Mouse (Mus musculus) CH12.LX (cell line): ENCODE measurements at regions not wholly inside any gene's neighbourhood (a gene's known extent, or its start where the extent isn't known, plus 50 kb on each side); places are given as distances from the start of the nearest gene placed in this dataset.

Source experiments
- CTCF ChIP-seq, 2 experiments: IDR thresholded peaks in 1 of 2; conservative IDR thresholded peaks in 1 of 2; 2 replicates each; pipeline ENCODE4 v1.5.1; 2011 to 2012; ENCODE audit warnings: low read depth in 2 of 2, low read length in 2 of 2, improper control_type of control experiment in 1 of 2, inconsistent platforms in 1 of 2, mild to moderate bottlenecking in 1 of 2, moderate library complexity in 1 of 2
- EP300 ChIP-seq: IDR thresholded peaks from 2 replicates; pipeline ENCODE4 v1.6.1; 2011; ENCODE audit warnings: low read length, improper control_type of control experiment
- NELFE ChIP-seq: IDR thresholded peaks from 2 replicates; pipeline ENCODE4 v1.6.1; 2011; ENCODE audit warnings: low read depth, low read length, improper control_type of control experiment
- POLR2A ChIP-seq: IDR thresholded peaks from 2 replicates; pipeline ENCODE4 v1.6.1; 2011; ENCODE audit warnings: low read depth, mild to moderate bottlenecking, improper control_type of control experiment, low read length
- POLR2AphosphoS2 ChIP-seq: IDR thresholded peaks from 2 replicates; pipeline ENCODE4 v1.6.1; 2011; ENCODE audit warnings: low read depth, low read length, improper control_type of control experiment
- TBP ChIP-seq: conservative IDR thresholded peaks from 2 replicates; pipeline ENCODE4 v1.6.1; 2011; ENCODE audit warnings: low read depth, low read length, improper control_type of control experiment
- ZNF384 ChIP-seq: IDR thresholded peaks from 2 replicates; pipeline ENCODE4 v1.6.1; 2012; ENCODE audit warnings: low read depth, low read length, improper control_type of control experiment, inconsistent platforms

DNA sequence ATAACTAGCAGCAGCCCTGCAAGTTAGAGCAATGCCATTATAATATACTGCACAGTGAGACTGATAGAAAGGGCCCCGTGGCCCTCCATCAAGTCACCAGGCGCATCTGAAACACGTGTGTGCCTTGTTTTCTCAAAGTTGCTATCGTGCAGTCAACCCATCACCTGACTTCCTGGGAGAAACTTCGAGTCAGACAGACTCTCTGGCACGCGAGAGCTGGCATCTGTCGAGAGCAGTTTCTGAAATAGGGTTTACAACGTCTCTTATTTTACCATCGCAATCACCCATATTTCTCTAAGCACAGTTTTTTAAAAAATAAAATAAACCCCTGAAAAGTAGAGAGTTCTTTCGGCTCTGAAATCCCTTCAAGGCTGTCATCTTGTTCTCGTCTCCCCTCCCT is 169.8 kb downstream of the 3110018I06Rik start:
- TF ChIP-seq NELFE: no peak
- TF ChIP-seq POLR2A: no peak
- TF ChIP-seq CTCF (conservative IDR thresholded peaks at IDR 0.05 in 1 of 2, IDR thresholded peaks at IDR 0.05 in 1 of 2; ENCODE audit: low read depth in 2 of 2, low read length in 2 of 2): no peak
- TF ChIP-seq POLR2AphosphoS2: no peak
- no peak for TF ChIP-seq TBP
- no peak for TF ChIP-seq EP300
- TF ChIP-seq ZNF384: no peak
